Mouse (Mus musculus) midbrain, embryonic 13.5 days (tissue): ENCODE results near the gene Fah. TPM values are rescaled to one million over a fixed set of nuclear protein-coding genes. Genes with fewer than 3 reads are reported as not detected.

Source experiments
- ATAC-seq: fragments of 200-750 bp; cut with Nextera tagmentation; 2 replicates; pipeline ENCODE4 v1.8.0; 2017; ENCODE audit warnings: mild to moderate bottlenecking, moderate TSS enrichment, moderate library complexity
- H3K27ac ChIP-seq: fragments of 300-500 bp; sonication (generic); 2 replicates; pipeline ENCODE4 v1.5.1; 2015; ENCODE audit warnings: inconsistent platforms, mild to moderate bottlenecking, moderate library complexity
- H3K27me3 ChIP-seq: fragments of 300-500 bp; sonication (generic); 2 replicates; pipeline ENCODE4 v1.6.1; 2015; ENCODE audit warnings: mild to moderate bottlenecking, inconsistent platforms
- H3K36me3 ChIP-seq: fragments of 300-500 bp; sonication (generic); 2 replicates; pipeline ENCODE4 v1.6.1; 2015; ENCODE audit warnings: mild to moderate bottlenecking, inconsistent platforms
- H3K4me1 ChIP-seq: fragments of 300-500 bp; sonication (generic); replicated peaks from 2 replicates; pipeline ENCODE4 v1.6.1; 2015; ENCODE audit warnings: inconsistent platforms
- H3K4me2 ChIP-seq: fragments of 300-500 bp; sonication (generic); replicated peaks from 2 replicates; pipeline ENCODE4 v1.6.1; 2015; ENCODE audit warnings: moderate library complexity, mild to moderate bottlenecking, inconsistent platforms
- H3K4me3 ChIP-seq: fragments of 300-500 bp; sonication (generic); replicated peaks from 2 replicates; pipeline ENCODE4 v1.5.1; 2015; ENCODE audit warnings: mild to moderate bottlenecking, inconsistent platforms
- H3K9ac ChIP-seq: fragments of 300-500 bp; sonication (generic); replicated peaks from 2 replicates; pipeline ENCODE4 v1.6.1; 2015; ENCODE audit warnings: mild to moderate bottlenecking, inconsistent platforms
- H3K9me3 ChIP-seq: fragments of 300-500 bp; sonication (generic); 2 replicates; pipeline ENCODE4 v1.6.1; 2016; ENCODE audit warnings: mild to moderate bottlenecking, inconsistent platforms
- WGBS: fragments of 180-500 bp; shearing (Covaris S2); methylation state at CpG from one replicate; pipeline ENCODE4 v1.1.7; 2015; 5-methylcytosine and 5-hydroxymethylcytosine counted together
- polyA plus RNA-seq: library from polyadenylated mRNA; unstranded; fragments of >200 nt; fragmentation: Nextera tagmentation; extraction: Ambion mirVana; gene quantifications from 2 replicates; pipeline ENCODE4 v1.2.1, GENCODE M21; 2015

Gene Fah
- polyA plus RNA-seq: 4.9 and 5.6 TPM in 2 replicates

DNA sequence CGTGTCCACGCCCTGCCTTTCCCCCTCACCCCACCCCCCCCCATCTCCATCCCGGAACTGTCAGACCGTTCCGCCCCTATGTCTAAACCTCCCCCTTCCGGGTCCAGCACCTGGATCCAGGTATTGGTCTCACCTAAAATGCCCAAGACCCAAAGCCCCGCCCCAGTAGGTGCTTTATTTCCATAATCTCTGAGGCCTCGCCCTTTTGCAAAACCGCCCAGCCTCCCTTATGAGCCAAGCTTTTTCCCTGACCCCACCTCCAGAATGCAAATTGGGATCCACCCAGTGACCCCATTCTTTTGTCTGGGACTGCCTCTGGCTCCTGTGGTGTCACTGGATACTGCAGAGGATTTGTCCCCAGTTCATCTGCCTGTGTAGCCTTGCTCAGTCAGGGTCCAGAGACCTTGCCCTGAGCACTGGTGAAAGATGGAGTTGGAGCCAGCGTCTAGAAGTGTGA is at the start of gene Fah:
Gene Fah, minus strand, starts transcription at position 430 of the 457 bp plus-strand sequence.
- H3K27ac ChIP-seq: no peak within 1 kb of the TSS
- no peaks in the 10 kb centered on the region for H3K9me3 ChIP-seq
- peak within 1 kb of the TSS; percentile 91 for H3K4me2 ChIP-seq
- WGBS: 1% methylated on average over 10 of the region's 10 CpGs
- ATAC-seq: peak; percentile 65
- peak within 1 kb of the TSS; percentile 78 for H3K9ac ChIP-seq
- no peaks in the 10 kb centered on the region for H3K36me3 ChIP-seq
- H3K4me3 ChIP-seq: peak within 1 kb of the TSS; percentile 61
- H3K27me3 ChIP-seq: 0 out of 2 replicates have a peak, but pooled peaks cover 4% of the 10 kb centered on the region
- peaks cover 12% of the 10 kb centered on the region for H3K4me1 ChIP-seq

- no peaks in the 10 kb centered on the region for H3K9me3 ChIP-seq
- H3K27me3 ChIP-seq: no peaks in the 10 kb centered on the region
- no peaks in the 10 kb centered on the region for H3K4me1 ChIP-seq
- ATAC-seq: no peak
- no peak overlapping the region for H3K4me3 ChIP-seq
- 88% methylated on average over 2 of the region's 2 CpGs for WGBS
- no peak overlapping the region for H3K9ac ChIP-seq
- H3K27ac ChIP-seq: no peak overlapping the region
- H3K4me2 ChIP-seq: no peak overlapping the region
- H3K36me3 ChIP-seq: 0 out of 2 replicates have a peak, but pooled peaks cover 2% of the 10 kb centered on the region
These were observed 46.2 kb upstream of the Fah start for GRCm38 (mm10) chr7:84652740-84653139.

DNA sequence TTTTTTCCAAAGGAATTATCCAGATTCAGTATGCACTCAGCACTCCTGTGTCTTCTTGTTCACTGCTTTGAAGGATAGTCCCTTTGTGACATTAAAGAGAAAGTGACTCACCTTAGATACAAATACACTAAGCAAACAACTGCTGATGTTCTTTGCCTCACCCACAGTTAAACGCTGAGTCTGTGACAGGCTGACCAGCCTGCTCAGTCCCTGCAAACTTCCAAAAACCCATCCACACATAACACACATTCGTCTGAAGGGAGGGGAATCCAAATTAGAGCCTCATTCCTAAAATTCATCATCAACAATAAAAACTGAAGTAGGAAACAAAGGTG is 45.4 kb upstream of the Fah start:
- no peak for ATAC-seq
- WGBS: 67% methylated on average over 2 of the region's 2 CpGs
- Histone ChIP-seq H3K27me3 (no peaks in the 10 kb centered on the region), H3K9ac (no peak overlapping the region), H3K4me1 (no peaks in the 10 kb centered on the region), H3K4me2 (no peak overlapping the region), H3K4me3 (no peak overlapping the region), H3K36me3 (0 out of 2 replicates have a peak, but pooled peaks cover 2% of the 10 kb centered on the region), H3K9me3 (no peaks in the 10 kb centered on the region), H3K27ac (no peak overlapping the region)

DNA sequence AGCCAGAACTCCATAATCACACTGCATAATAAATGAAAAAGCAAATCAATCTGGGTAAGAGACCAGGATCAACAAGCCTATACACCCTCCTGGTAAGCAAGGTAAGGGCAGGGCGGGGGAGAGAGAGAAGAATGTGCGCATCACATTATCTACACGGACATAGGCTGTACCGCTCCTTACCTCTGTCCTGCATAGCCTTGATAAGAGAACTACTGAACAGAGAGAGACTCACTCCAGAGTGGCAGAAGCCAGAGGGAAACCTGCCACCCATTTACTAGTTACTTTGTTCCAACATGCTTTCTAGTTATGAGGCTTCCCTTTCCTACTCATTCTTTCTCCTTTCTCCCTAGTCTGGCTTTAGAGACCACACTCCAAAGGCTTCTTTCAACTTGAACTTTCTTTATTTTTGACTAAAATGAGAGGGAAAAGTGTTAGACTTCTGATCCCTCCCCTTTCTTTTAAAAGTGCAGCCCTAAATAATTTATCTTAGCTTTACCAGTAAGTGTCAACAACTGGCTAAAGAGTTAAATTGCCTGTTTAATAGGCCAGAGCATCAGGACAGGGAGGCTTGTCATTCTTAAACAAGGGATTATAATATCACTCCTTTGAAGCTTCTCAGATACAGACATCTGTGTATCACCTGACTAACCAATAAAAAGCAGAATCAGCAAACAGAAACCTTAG is 44.9 kb upstream of the Fah start:
- no peak overlapping the region for H3K4me3 ChIP-seq
- H3K36me3 ChIP-seq: 0 out of 2 replicates have a peak, but pooled peaks cover 2% of the 10 kb centered on the region
- H3K9me3 ChIP-seq: no peaks in the 10 kb centered on the region
- no peak overlapping the region for H3K9ac ChIP-seq
- no peak overlapping the region for H3K27ac ChIP-seq
- H3K4me1 ChIP-seq: no peaks in the 10 kb centered on the region
- no peak overlapping the region for H3K4me2 ChIP-seq
- no peak for ATAC-seq
- no peaks in the 10 kb centered on the region for H3K27me3 ChIP-seq
- WGBS: 89% methylated on average over 4 of the region's 4 CpGs

GRCm38 (mm10) chr7:84649016-84649415 is 42.5 kb upstream of the Fah start:
- no peak for ATAC-seq
- Histone ChIP-seq H3K27me3 (no peaks in the 10 kb centered on the region), H3K36me3 (0 out of 2 replicates have a peak, but pooled peaks cover 2% of the 10 kb centered on the region), H3K9ac (no peak overlapping the region), H3K4me3 (no peak overlapping the region), H3K9me3 (no peaks in the 10 kb centered on the region), H3K4me2 (no peak overlapping the region), H3K27ac (no peak overlapping the region), H3K4me1 (no peaks in the 10 kb centered on the region)
- 92% methylated on average over 2 of the region's 2 CpGs for WGBS

DNA sequence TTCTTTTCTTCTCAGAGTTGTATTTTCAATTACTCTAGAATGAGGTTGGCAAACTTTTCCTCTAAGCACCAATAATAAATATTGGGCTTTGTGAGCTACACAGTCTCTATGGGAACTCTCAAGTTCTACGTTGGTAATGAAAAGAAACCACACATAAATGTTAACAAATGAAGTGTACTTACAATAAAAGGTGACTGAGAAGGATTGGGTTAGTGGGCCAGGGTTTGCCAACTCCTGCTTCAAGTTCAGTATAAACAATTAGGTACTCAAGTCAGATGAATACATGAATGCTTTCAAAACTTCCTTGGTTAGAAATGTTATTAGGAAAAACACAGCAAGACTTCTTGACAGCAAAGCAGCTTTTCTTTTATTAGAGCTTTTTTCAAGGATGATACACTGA is 39.7 kb upstream of the Fah start:
- Histone ChIP-seq H3K4me3 (no peak overlapping the region), H3K36me3 (0 out of 2 replicates have a peak, but pooled peaks cover 2% of the 10 kb centered on the region), H3K4me1 (0 out of 2 replicates have a peak, but pooled peaks cover 3% of the 10 kb centered on the region), H3K4me2 (no peak overlapping the region), H3K9ac (no peak overlapping the region), H3K27ac (no peak overlapping the region), H3K9me3 (no peaks in the 10 kb centered on the region), H3K27me3 (no peaks in the 10 kb centered on the region)
- WGBS: 78% methylated on average over 1 of the region's 1 CpGs
- ATAC-seq: no peak

DNA sequence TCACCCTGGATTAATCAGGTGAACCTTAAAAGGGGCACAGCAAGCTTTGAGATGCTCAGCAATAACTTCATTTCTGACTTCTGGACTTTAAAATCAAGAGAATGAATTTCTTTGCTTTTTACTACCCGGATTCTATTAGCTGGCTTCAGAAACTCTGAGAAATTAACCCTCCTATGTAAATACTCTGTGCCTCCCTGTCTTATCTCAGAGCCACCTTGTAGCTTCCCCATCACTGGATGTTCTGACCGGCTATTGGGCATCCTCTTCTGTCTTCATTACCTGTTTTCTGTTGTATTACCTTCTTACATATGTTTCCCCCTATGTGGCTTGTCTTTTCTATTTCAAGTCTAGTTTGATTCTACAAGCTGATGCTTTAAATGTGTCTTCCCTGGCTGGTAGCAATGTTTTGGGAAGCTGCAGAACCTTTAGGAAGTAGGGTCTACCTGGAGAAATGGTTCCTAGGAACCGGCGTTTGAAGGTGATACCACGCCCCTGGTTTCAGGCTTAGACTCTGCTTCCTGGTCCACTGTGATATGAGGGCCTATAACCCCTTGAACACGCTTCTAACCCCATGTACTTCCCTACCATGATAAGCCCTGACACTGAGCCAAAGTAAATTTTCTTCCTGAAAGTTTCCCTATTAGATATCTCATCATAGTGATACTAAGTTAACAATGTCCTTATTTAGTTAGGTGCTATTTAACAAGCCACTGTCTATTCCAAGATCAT is 36.9 kb upstream of the Fah start:
- WGBS: 92% methylated on average over 6 of the region's 6 CpGs

GRCm38 (mm10) chr7:84642159-84642928 is 35.8 kb upstream of the Fah start:
- ATAC-seq: no peak
- H3K27ac ChIP-seq: no peak overlapping the region
- no peak overlapping the region for H3K4me2 ChIP-seq
- WGBS: 92% methylated on average over 6 of the region's 6 CpGs
- H3K27me3 ChIP-seq: no peaks in the 10 kb centered on the region
- H3K9ac ChIP-seq: no peak overlapping the region
- 0 out of 2 replicates have a peak, but pooled peaks cover 3% of the 10 kb centered on the region for H3K4me1 ChIP-seq
- no peak overlapping the region for H3K4me3 ChIP-seq
- no peaks in the 10 kb centered on the region for H3K36me3 ChIP-seq
- no peaks in the 10 kb centered on the region for H3K9me3 ChIP-seq

More for the DNA sequence above, 36.9 kb upstream of the Fah start:
- H3K4me1 ChIP-seq: 0 out of 2 replicates have a peak, but pooled peaks cover 3% of the 10 kb centered on the region
- H3K4me3 ChIP-seq: no peak overlapping the region
- H3K27me3 ChIP-seq: no peaks in the 10 kb centered on the region
- H3K36me3 ChIP-seq: no peaks in the 10 kb centered on the region
- H3K9ac ChIP-seq: no peak overlapping the region
- H3K4me2 ChIP-seq: no peak overlapping the region
- no peak overlapping the region for H3K27ac ChIP-seq
- no peak for ATAC-seq
- no peaks in the 10 kb centered on the region for H3K9me3 ChIP-seq

- peaks cover 3% of the 10 kb centered on the region for H3K36me3 ChIP-seq
- peaks cover 11% of the 10 kb centered on the region for H3K4me1 ChIP-seq
- no peak overlapping the region for H3K9ac ChIP-seq
- no peak overlapping the region for H3K4me2 ChIP-seq
- H3K4me3 ChIP-seq: no peak overlapping the region
- H3K9me3 ChIP-seq: no peaks in the 10 kb centered on the region
- no peak overlapping the region for H3K27ac ChIP-seq
- H3K27me3 ChIP-seq: no peaks in the 10 kb centered on the region
- ATAC-seq: no peak
These were observed 30.4 kb upstream of the Fah start for GRCm38 (mm10) chr7:84636939-84637338.

DNA sequence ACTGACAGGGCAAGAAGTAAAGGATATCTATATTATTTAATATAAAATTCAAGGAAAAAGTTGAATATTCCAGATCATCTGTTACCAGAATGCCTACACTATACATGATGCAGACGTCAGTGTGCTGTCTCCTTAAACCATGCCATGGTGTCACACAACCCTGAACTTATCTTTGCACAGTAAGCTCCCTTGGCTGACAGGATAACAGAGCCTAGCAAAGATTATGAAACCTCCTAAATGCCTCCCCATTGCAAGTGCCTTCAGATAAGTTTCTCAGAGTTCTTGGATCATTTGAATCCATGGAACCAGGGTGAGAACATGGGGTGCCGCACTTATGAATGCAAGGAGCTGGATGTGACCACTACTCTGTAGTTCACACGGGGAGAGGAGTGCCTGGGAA is 25.4 kb upstream of the Fah start:
- Histone ChIP-seq H3K9me3 (no peaks in the 10 kb centered on the region), H3K27ac (no peak overlapping the region), H3K27me3 (no peaks in the 10 kb centered on the region), H3K4me1 (peaks cover 11% of the 10 kb centered on the region), H3K4me2 (no peak overlapping the region), H3K9ac (no peak overlapping the region), H3K4me3 (no peak overlapping the region), H3K36me3 (peaks cover 25% of the 10 kb centered on the region)
- WGBS: 89% methylated on average over 3 of the region's 3 CpGs
- ATAC-seq: no peak

- no peak for ATAC-seq
These were observed 17.2 kb upstream of the Fah start for GRCm38 (mm10) chr7:84623718-84624117.

DNA sequence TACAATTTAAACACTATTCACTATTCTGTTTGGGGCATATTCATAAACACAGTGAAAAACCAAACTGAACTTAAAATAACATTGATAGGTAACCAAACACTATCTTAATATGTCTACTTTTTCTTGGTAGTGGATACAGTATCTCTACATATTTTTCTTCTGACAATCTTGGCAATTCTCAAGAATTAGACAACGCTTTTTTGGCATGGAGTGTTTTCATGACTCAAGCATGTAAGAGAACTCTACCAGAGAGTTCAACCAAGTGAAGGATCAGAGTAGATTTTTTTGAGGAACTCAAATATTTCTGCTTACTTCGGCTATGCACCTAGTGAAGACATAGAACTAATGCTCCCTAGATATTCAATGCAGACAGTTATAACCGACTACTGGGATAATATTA is 14.4 kb upstream of the Fah start:
- Histone ChIP-seq H3K4me2 (no peak overlapping the region), H3K36me3 (peaks cover 32% of the 10 kb centered on the region), H3K4me3 (no peak overlapping the region), H3K27me3 (no peaks in the 10 kb centered on the region), H3K27ac (no peak overlapping the region), H3K9ac (no peak overlapping the region), H3K9me3 (no peaks in the 10 kb centered on the region), H3K4me1 (no peaks in the 10 kb centered on the region)
- no peak for ATAC-seq
- WGBS: 98% methylated on average over 3 of the region's 3 CpGs

More at GRCm38 (mm10) chr7:84623718-84624117, 17.2 kb upstream of the Fah start:
- H3K9ac ChIP-seq: no peak overlapping the region
- no peaks in the 10 kb centered on the region for H3K4me1 ChIP-seq
- H3K36me3 ChIP-seq: peaks cover 26% of the 10 kb centered on the region
- H3K4me3 ChIP-seq: no peak overlapping the region
- no peak overlapping the region for H3K27ac ChIP-seq
- H3K9me3 ChIP-seq: no peaks in the 10 kb centered on the region
- no peaks in the 10 kb centered on the region for H3K27me3 ChIP-seq
- H3K4me2 ChIP-seq: no peak overlapping the region
- 97% methylated on average over 4 of the region's 4 CpGs for WGBS
